Mouse (Mus musculus): ENCODE data around the gene Telo2.

GRCm38 (mm10) chr17:25057041-25057440, 58.7 kb downstream of the Telo2 start:
- no peak for TF ChIP-seq CEBPB (IDR thresholded peaks at IDR 0.05; ENCODE audit: low read depth)
- TF ChIP-seq MYOG (IDR thresholded peaks at IDR 0.05; ENCODE audit: control insufficient read depth, extremely low read depth, insufficient read length) = no peak
- no peak for TF ChIP-seq MYOD1 (IDR thresholded peaks at IDR 0.05; ENCODE audit: control insufficient read depth, insufficient read length, low read depth)
- no peak for TF ChIP-seq CTCF (IDR thresholded peaks at IDR 0.05; ENCODE audit: control insufficient read depth, insufficient read depth, insufficient read length)
- no peak for TF ChIP-seq FOSL1 (IDR thresholded peaks at IDR 0.05; ENCODE audit: insufficient read depth, low read length, poor library complexity, severe bottlenecking)
- no peak for TF ChIP-seq MAX (IDR thresholded peaks at IDR 0.05)
- no peak for TF ChIP-seq USF1 (IDR thresholded peaks at IDR 0.05; ENCODE audit: low read depth)
